Mouse (Mus musculus): Measurements from ENCODE around the gene Plcg2. TPM values are rescaled to one million over a fixed set of nuclear protein-coding genes. Genes with fewer than 3 reads are reported as not detected.
A peak's percentile ranks its signal among the peaks of the same experiment; 100 is the strongest.

The Plcg2 gene
- polyA plus RNA-seq, 1 experiment from 2014 or later: 6.1 TPM

- Histone ChIP-seq H3K9me3 (no peaks in the 10 kb centered on the region), H3K27me3 (ENCODE audit: poor library complexity, severe bottlenecking) (peaks cover 46% of the 10 kb centered on the region), H3K27ac (no peak overlapping the region), H3K4me3 (no peak overlapping the region), H3K36me3 (replicated peaks) (no peaks in the 10 kb centered on the region), H3K4me1 (peaks cover 24% of the 10 kb centered on the region)
- no peak for DNase-seq (ENCODE audit: extremely low spot score, low spot score)
- 85% methylated on average over 2 of the region's 2 CpGs for WGBS
Measured at GRCm38 (mm10) chr8:117494874-117495273, 3.2 kb upstream of the Plcg2 start.

GRCm38 (mm10) chr8:117498915-117499540, 937 bp downstream of the Plcg2 start:
- Histone ChIP-seq H3K36me3 (replicated peaks) (no peaks in the 10 kb centered on the region), H3K27me3 (ENCODE audit: poor library complexity, severe bottlenecking) (peaks cover 37% of the 10 kb centered on the region), H3K9me3 (no peaks in the 10 kb centered on the region), H3K4me3 (peak overlapping the region; percentile 78), H3K27ac (no peak overlapping the region), H3K4me1 (peaks cover 23% of the 10 kb centered on the region)
- WGBS: 8% methylated on average over 20 of the region's 20 CpGs
- no peak for DNase-seq (ENCODE audit: extremely low spot score, low spot score)

- WGBS: 79% methylated on average over 5 of the region's 5 CpGs
- H3K36me3 ChIP-seq (replicated peaks): no peaks in the 10 kb centered on the region
- DNase-seq (ENCODE audit: extremely low spot score, low spot score): no peak
- peaks cover 23% of the 10 kb centered on the region for H3K4me1 ChIP-seq
- peaks cover 32% of the 10 kb centered on the region for H3K27me3 ChIP-seq (ENCODE audit: poor library complexity, severe bottlenecking)
- no peak overlapping the region for H3K27ac ChIP-seq
- no peaks in the 10 kb centered on the region for H3K9me3 ChIP-seq
- no peak overlapping the region for H3K4me3 ChIP-seq
Measured at GRCm38 (mm10) chr8:117500232-117500823, 2.2 kb downstream of the Plcg2 start.

GRCm38 (mm10) chr8:117501323-117501722, 3.2 kb downstream of the Plcg2 start:
- no peak for DNase-seq (ENCODE audit: extremely low spot score, low spot score)
- H3K9me3 ChIP-seq: no peaks in the 10 kb centered on the region
- peaks cover 32% of the 10 kb centered on the region for H3K27me3 ChIP-seq (ENCODE audit: poor library complexity, severe bottlenecking)
- WGBS: 91% methylated on average over 6 of the region's 6 CpGs
- H3K36me3 ChIP-seq (replicated peaks): no peaks in the 10 kb centered on the region
- peaks cover 23% of the 10 kb centered on the region for H3K4me1 ChIP-seq
- no peak overlapping the region for H3K4me3 ChIP-seq
- H3K27ac ChIP-seq: no peak overlapping the region

GRCm38 (mm10) chr8:117503405-117504069, 5.4 kb downstream of the Plcg2 start:
- WGBS: 69% methylated on average over 13 of the region's 13 CpGs
- Histone ChIP-seq H3K36me3 (replicated peaks) (no peaks in the 10 kb centered on the region), H3K27ac (no peak overlapping the region), H3K4me1 (peaks cover 15% of the 10 kb centered on the region), H3K4me3 (no peak overlapping the region), H3K9me3 (no peaks in the 10 kb centered on the region), H3K27me3 (ENCODE audit: poor library complexity, severe bottlenecking) (peaks cover 11% of the 10 kb centered on the region)
- DNase-seq (ENCODE audit: extremely low spot score, low spot score): no peak

GRCm38 (mm10) chr8:117507703-117508102, 9.6 kb downstream of the Plcg2 start:
- H3K36me3 ChIP-seq (replicated peaks): no peaks in the 10 kb centered on the region
- H3K27ac ChIP-seq: no peak overlapping the region
- H3K27me3 ChIP-seq (ENCODE audit: poor library complexity, severe bottlenecking): no peaks in the 10 kb centered on the region
- H3K4me1 ChIP-seq: peaks cover 6% of the 10 kb centered on the region; the same call in 1 of the 2 replicates
- H3K4me3 ChIP-seq: no peak overlapping the region
- no peak for DNase-seq (ENCODE audit: extremely low spot score, low spot score)
- H3K9me3 ChIP-seq: peaks cover 4% of the 10 kb centered on the region; the same call in 1 of the 2 replicates
- WGBS: 90% methylated on average over 8 of the region's 8 CpGs

- WGBS: 70% methylated on average over 14 of the region's 14 CpGs
- H3K27ac ChIP-seq: no peak overlapping the region
- no peak for DNase-seq (ENCODE audit: extremely low spot score, low spot score)
- no peaks in the 10 kb centered on the region for H3K27me3 ChIP-seq (ENCODE audit: poor library complexity, severe bottlenecking)
- H3K36me3 ChIP-seq (replicated peaks): no peaks in the 10 kb centered on the region
- no peak overlapping the region for H3K4me3 ChIP-seq
- H3K9me3 ChIP-seq: no peaks in the 10 kb centered on the region
- peaks cover 5% of the 10 kb centered on the region; the same call in 1 of the 2 replicates for H3K4me1 ChIP-seq
Measured at GRCm38 (mm10) chr8:117516876-117517565, 18.9 kb downstream of the Plcg2 start.

- H3K27me3 ChIP-seq (ENCODE audit: poor library complexity, severe bottlenecking): no peaks in the 10 kb centered on the region
- WGBS: 88% methylated on average over 9 of the region's 9 CpGs
Measured at GRCm38 (mm10) chr8:117517861-117518260, 19.8 kb downstream of the Plcg2 start.

GRCm38 (mm10) chr8:117518873-117519272, 20.8 kb downstream of the Plcg2 start:
- WGBS: 89% methylated on average over 4 of the region's 4 CpGs

More at GRCm38 (mm10) chr8:117517861-117518260, 19.8 kb downstream of the Plcg2 start:
- no peak for DNase-seq (ENCODE audit: extremely low spot score, low spot score)
- Histone ChIP-seq H3K4me3 (no peak overlapping the region), H3K4me1 (peaks cover 5% of the 10 kb centered on the region; the same call in 1 of the 2 replicates), H3K36me3 (replicated peaks) (no peaks in the 10 kb centered on the region), H3K27ac (no peak overlapping the region), H3K9me3 (no peaks in the 10 kb centered on the region)

GRCm38 (mm10) chr8:117526185-117526584, 28.1 kb downstream of the Plcg2 start:
- Histone ChIP-seq H3K9me3 (no peaks in the 10 kb centered on the region), H3K4me1 (0 out of 2 replicates have a peak, but pooled peaks cover 4% of the 10 kb centered on the region), H3K27ac (no peak overlapping the region), H3K36me3 (replicated peaks) (no peaks in the 10 kb centered on the region), H3K4me3 (no peak overlapping the region), H3K27me3 (ENCODE audit: poor library complexity, severe bottlenecking) (no peaks in the 10 kb centered on the region)
- no peak for DNase-seq (ENCODE audit: extremely low spot score, low spot score)
- WGBS: 38% methylated on average over 2 of the region's 2 CpGs

More at GRCm38 (mm10) chr8:117518873-117519272, 20.8 kb downstream of the Plcg2 start:
- Histone ChIP-seq H3K4me1 (peaks cover 5% of the 10 kb centered on the region; the same call in 1 of the 2 replicates), H3K27ac (no peak overlapping the region), H3K4me3 (no peak overlapping the region), H3K27me3 (ENCODE audit: poor library complexity, severe bottlenecking) (no peaks in the 10 kb centered on the region), H3K9me3 (no peaks in the 10 kb centered on the region), H3K36me3 (replicated peaks) (no peaks in the 10 kb centered on the region)
- DNase-seq (ENCODE audit: extremely low spot score, low spot score): no peak

- Histone ChIP-seq H3K4me3 (no peak overlapping the region), H3K9me3 (no peaks in the 10 kb centered on the region), H3K27me3 (ENCODE audit: poor library complexity, severe bottlenecking) (no peaks in the 10 kb centered on the region), H3K4me1 (0 out of 2 replicates have a peak, but pooled peaks cover 4% of the 10 kb centered on the region), H3K27ac (no peak overlapping the region), H3K36me3 (replicated peaks) (no peaks in the 10 kb centered on the region)
- 80% methylated on average over 5 of the region's 5 CpGs for WGBS
- no peak for DNase-seq (ENCODE audit: extremely low spot score, low spot score)
Measured at GRCm38 (mm10) chr8:117527983-117528382, 29.9 kb downstream of the Plcg2 start.

GRCm38 (mm10) chr8:117529177-117529576, 31.1 kb downstream of the Plcg2 start:
- Histone ChIP-seq H3K4me3 (no peak overlapping the region), H3K27me3 (ENCODE audit: poor library complexity, severe bottlenecking) (no peaks in the 10 kb centered on the region), H3K27ac (no peak overlapping the region), H3K9me3 (no peaks in the 10 kb centered on the region), H3K4me1 (0 out of 2 replicates have a peak, but pooled peaks cover 4% of the 10 kb centered on the region), H3K36me3 (replicated peaks) (no peaks in the 10 kb centered on the region)
- 70% methylated on average over 5 of the region's 5 CpGs for WGBS
- DNase-seq (ENCODE audit: extremely low spot score, low spot score): no peak

All from forebrain, embryonic 10.5 days (tissue).